Mouse (Mus musculus): ENCODE results near the gene Styx. TPM values are rescaled to one million over a fixed set of nuclear protein-coding genes. Genes with fewer than 3 reads are reported as not detected.
A peak's percentile ranks its signal among the peaks of the same experiment; 100 is the strongest.

Gene Styx
- polyA plus RNA-seq, 1 experiment from 2014 or later, result 81.2 TPM

DNA sequence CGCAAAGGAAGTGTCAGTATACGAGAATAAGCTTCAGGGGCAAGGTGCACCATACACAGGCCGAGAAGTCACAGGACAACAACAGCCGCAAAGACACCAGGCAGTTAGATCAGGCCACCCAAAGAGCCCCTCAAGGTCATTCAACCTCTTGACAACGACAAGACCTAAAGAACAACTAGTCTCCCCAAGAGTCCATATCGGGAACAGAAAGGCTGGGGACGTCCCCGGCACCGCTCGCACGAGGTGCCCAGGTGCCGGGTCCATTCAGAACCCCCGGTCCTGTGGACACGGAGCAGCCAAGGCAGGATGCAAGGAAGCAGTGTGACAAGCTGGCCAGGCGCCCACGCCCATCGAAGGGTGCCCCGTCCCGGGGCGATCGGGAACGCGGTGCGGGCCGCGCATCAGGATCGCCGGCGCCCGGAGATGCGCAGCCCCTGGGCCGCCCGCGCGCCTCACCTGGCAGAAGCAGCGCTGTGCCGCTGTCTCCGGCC is 32.9 kb upstream of the Styx start:
- Histone ChIP-seq H3K4me3 (ENCODE audit: low read length) (peak overlapping the region; percentile 93), H3K9me3 (ENCODE audit: control insufficient read depth, low read length) (no peaks in the 10 kb centered on the region), H3K27ac (ENCODE audit: low read depth, low read length) (peak overlapping the region; percentile 79), H3K27me3 (ENCODE audit: control insufficient read depth, insufficient read depth, low read length) (no peaks in the 10 kb centered on the region), H3K4me1 (ENCODE audit: control insufficient read depth, insufficient read depth, low read length) (peaks cover 5% of the 10 kb centered on the region; the same call in 1 of the 2 replicates), H3K9ac (ENCODE audit: low read depth, low read length) (peak overlapping the region; percentile 90), H3K36me3 (ENCODE audit: control insufficient read depth, insufficient read depth, low read length) (no peaks in the 10 kb centered on the region), H3K4me2 (replicated peaks; ENCODE audit: low read depth, low read length) (peak overlapping the region; percentile 81)
- peak; percentile 20 for ATAC-seq (ENCODE audit: low FRiP score, low TSS enrichment)
- WGBS, result under 1% methylated on average over 31 of the region's 38 CpGs

DNA sequence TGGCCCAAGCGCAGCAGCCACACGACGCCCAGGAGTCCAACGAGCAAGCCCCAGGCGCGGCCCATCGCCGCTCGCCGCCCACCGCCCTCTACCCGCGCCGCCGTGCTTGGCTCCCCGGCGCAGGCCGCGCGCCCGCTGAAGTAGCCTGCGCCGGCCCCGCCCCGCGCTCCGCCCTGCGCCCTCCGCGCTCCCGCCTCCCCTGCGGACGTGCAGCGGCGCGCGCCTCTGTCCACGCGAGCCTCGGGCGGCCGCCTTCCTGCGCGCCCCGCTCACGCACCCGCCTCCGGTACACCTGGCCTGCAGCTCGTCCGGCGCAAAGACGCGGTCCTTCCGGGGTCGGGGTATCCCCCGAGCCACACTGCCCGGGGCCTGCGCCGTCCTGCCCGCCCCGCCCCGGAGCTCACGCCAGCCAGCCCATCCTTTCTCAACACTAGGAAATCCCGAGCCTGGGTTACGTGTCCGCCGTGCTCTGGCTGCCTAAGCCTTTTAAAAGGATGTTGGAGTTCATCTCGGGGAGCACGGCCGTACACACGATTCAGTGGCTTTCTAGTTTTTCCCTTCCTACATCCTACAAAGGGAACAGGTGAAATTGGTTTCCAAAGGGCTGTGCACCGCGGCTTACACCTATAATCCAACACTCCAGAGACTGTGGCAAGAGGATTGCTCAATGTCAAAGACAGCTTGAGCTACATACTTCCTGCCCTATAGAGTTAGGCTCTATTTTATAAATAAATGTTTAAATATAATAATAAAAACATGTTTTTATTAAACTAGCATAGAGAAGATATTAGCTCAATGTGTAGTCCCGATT is 32.3 kb upstream of the Styx start, which contains the start of gene Ero1l:
Gene Ero1l, minus strand, starts transcription at position 346 of the 811 bp plus-strand sequence.
- 2% methylated on average over 55 of the region's 74 CpGs for WGBS

DNA sequence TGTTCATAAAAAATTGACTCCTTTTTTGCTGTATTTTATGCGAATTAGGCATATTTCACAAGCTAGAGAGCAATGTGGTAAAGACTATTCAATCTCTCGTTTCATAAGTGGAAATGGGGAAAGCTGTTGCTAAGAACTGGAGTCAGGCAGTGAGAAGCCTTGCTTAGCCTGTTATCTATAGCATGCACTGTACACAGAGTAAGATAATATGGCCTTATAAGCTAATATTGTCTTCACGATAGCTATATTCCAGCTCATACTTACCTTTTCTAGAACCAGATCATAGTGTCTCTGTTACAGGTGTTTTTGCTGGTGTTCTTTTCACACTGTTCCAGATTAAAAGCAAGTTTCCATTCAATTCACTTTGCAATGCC is 31.7 kb upstream of the Styx start:
- H3K4me2 ChIP-seq (replicated peaks; ENCODE audit: low read depth, low read length), result peak overlapping the region; percentile 81; the same call in 1 of the 2 replicates
- H3K27ac ChIP-seq (ENCODE audit: low read depth, low read length), result no peak overlapping the region
- no peaks in the 10 kb centered on the region for H3K9me3 ChIP-seq (ENCODE audit: control insufficient read depth, low read length)
- ATAC-seq (ENCODE audit: low FRiP score, low TSS enrichment), result no peak
- H3K4me1 ChIP-seq (ENCODE audit: control insufficient read depth, insufficient read depth, low read length), result peaks cover 5% of the 10 kb centered on the region; the same call in 1 of the 2 replicates
- H3K36me3 ChIP-seq (ENCODE audit: control insufficient read depth, insufficient read depth, low read length), result no peaks in the 10 kb centered on the region
- peak overlapping the region; percentile 93 for H3K4me3 ChIP-seq (ENCODE audit: low read length)
- H3K9ac ChIP-seq (ENCODE audit: low read depth, low read length), result no peak overlapping the region
- 70% methylated on average over 3 of the region's 3 CpGs for WGBS
- H3K27me3 ChIP-seq (ENCODE audit: control insufficient read depth, insufficient read depth, low read length), result no peaks in the 10 kb centered on the region

More for the DNA sequence above, 32.3 kb upstream of the Styx start, which contains the start of gene Ero1l:
- peak within 1 kb of the TSS; percentile 90 for H3K9ac ChIP-seq (ENCODE audit: low read depth, low read length)
- peak within 1 kb of the TSS; percentile 93 for H3K4me3 ChIP-seq (ENCODE audit: low read length)
- ATAC-seq (ENCODE audit: low FRiP score, low TSS enrichment), result peak; percentile 97
- H3K4me2 ChIP-seq (replicated peaks; ENCODE audit: low read depth, low read length), result peak within 1 kb of the TSS; percentile 81
- H3K27me3 ChIP-seq (ENCODE audit: control insufficient read depth, insufficient read depth, low read length), result no peaks in the 10 kb centered on the region
- H3K36me3 ChIP-seq (ENCODE audit: control insufficient read depth, insufficient read depth, low read length), result no peaks in the 10 kb centered on the region
- peak within 1 kb of the TSS; percentile 79 for H3K27ac ChIP-seq (ENCODE audit: low read depth, low read length)
- H3K9me3 ChIP-seq (ENCODE audit: control insufficient read depth, low read length), result no peaks in the 10 kb centered on the region
- peaks cover 5% of the 10 kb centered on the region; the same call in 1 of the 2 replicates for H3K4me1 ChIP-seq (ENCODE audit: control insufficient read depth, insufficient read depth, low read length)

DNA sequence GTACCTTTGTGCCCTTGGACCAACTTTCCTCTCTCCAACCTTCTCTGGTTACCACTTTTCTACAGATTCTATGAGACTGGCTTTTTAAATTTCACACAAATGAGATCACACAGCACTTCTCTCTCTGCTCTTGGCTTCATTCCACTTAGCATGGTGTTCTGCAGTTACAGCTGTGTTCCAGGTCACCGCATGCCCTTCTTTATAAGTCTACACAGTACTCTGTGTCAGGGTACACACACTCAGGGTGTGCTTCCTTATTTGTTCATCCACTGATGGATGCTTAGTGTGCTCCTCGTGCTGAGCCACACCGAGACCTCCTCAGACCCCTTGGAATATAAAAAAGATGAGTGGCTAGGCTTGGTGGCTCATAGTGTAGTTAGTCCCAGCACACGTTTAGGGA is 30.8 kb upstream of the Styx start:
- Histone ChIP-seq H3K36me3 (ENCODE audit: control insufficient read depth, insufficient read depth, low read length) (no peaks in the 10 kb centered on the region), H3K9ac (ENCODE audit: low read depth, low read length) (no peak overlapping the region), H3K4me1 (ENCODE audit: control insufficient read depth, insufficient read depth, low read length) (peaks cover 5% of the 10 kb centered on the region; the same call in 1 of the 2 replicates), H3K27me3 (ENCODE audit: control insufficient read depth, insufficient read depth, low read length) (no peaks in the 10 kb centered on the region), H3K4me2 (replicated peaks; ENCODE audit: low read depth, low read length) (no peak overlapping the region), H3K27ac (ENCODE audit: low read depth, low read length) (no peak overlapping the region), H3K9me3 (ENCODE audit: control insufficient read depth, low read length) (no peaks in the 10 kb centered on the region), H3K4me3 (ENCODE audit: low read length) (no peak overlapping the region)
- 76% methylated on average over 4 of the region's 4 CpGs for WGBS
- no peak for ATAC-seq (ENCODE audit: low FRiP score, low TSS enrichment)

DNA sequence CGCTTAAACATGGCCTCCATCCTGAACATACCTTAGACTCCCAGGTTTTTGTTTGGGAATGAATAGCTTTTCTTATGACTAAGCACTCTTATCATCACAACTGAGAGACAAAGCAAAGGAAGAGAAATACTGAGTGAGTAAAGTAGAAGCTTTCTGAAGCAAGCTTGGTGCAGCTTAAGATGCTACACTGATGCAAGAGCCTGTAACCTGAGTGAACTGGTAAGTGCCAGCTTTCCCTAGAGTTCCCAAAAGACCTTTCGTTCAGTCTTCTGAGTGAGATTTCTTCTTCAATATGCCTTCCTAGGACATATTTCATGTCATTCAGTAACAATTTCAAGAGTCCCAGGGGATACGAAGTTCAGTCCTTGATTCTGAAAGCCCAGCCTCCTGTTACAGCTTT is 29.8 kb upstream of the Styx start:
- Histone ChIP-seq H3K9me3 (ENCODE audit: control insufficient read depth, low read length) (no peaks in the 10 kb centered on the region), H3K27ac (ENCODE audit: low read depth, low read length) (no peak overlapping the region), H3K9ac (ENCODE audit: low read depth, low read length) (no peak overlapping the region), H3K4me2 (replicated peaks; ENCODE audit: low read depth, low read length) (no peak overlapping the region), H3K4me3 (ENCODE audit: low read length) (no peak overlapping the region), H3K36me3 (ENCODE audit: control insufficient read depth, insufficient read depth, low read length) (no peaks in the 10 kb centered on the region), H3K4me1 (ENCODE audit: control insufficient read depth, insufficient read depth, low read length) (peaks cover 5% of the 10 kb centered on the region; the same call in 1 of the 2 replicates), H3K27me3 (ENCODE audit: control insufficient read depth, insufficient read depth, low read length) (no peaks in the 10 kb centered on the region)
- ATAC-seq (ENCODE audit: low FRiP score, low TSS enrichment), result no peak
- WGBS, result 79% methylated on average over 3 of the region's 3 CpGs

DNA sequence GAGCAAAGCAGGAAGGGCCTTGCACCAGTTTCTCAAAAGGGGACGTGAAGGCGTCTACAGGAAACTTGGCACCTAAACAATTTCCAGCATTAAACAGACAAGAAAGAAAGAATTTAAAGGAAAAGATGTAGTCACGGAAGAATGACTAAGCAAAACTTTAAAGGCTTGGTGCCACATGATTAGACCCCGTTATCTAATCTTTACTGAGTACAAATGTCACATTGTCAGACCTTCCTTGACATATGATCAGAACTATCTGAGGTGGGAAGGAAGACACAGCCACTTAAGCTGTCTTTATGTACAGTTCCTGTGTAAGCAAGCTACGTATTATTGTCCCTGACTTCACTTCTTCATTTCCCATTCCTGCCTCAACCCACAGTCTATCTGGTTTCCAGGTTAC is 29.3 kb upstream of the Styx start:
- no peak overlapping the region for H3K27ac ChIP-seq (ENCODE audit: low read depth, low read length)
- H3K4me2 ChIP-seq (replicated peaks; ENCODE audit: low read depth, low read length), result no peak overlapping the region
- H3K4me1 ChIP-seq (ENCODE audit: control insufficient read depth, insufficient read depth, low read length), result peaks cover 5% of the 10 kb centered on the region; the same call in 1 of the 2 replicates
- H3K27me3 ChIP-seq (ENCODE audit: control insufficient read depth, insufficient read depth, low read length), result no peaks in the 10 kb centered on the region
- WGBS, result 71% methylated on average over 5 of the region's 5 CpGs
- H3K36me3 ChIP-seq (ENCODE audit: control insufficient read depth, insufficient read depth, low read length), result no peaks in the 10 kb centered on the region
- no peak for ATAC-seq (ENCODE audit: low FRiP score, low TSS enrichment)
- no peak overlapping the region for H3K9ac ChIP-seq (ENCODE audit: low read depth, low read length)
- no peaks in the 10 kb centered on the region for H3K9me3 ChIP-seq (ENCODE audit: control insufficient read depth, low read length)
- no peak overlapping the region for H3K4me3 ChIP-seq (ENCODE audit: low read length)

DNA sequence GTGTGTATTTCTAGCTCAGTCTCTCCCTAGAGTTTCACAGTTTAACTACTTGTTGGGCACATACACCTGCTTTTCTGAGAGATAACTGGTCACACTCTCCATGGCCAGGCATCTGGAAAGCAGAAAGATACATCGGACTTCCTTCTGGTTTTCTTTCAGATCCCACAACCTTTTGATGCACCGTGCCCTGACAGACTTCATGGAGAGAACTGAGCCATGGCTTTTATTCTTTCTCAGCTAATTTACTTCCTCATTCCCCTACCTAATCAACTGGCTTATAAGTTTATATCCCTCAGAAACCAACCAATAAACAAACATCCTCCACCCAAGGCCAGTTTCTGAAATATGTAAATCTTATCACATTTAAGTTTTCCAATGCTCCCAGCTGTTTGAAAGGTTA is 28.4 kb upstream of the Styx start:
- no peak overlapping the region for H3K4me2 ChIP-seq (replicated peaks; ENCODE audit: low read depth, low read length)

DNA sequence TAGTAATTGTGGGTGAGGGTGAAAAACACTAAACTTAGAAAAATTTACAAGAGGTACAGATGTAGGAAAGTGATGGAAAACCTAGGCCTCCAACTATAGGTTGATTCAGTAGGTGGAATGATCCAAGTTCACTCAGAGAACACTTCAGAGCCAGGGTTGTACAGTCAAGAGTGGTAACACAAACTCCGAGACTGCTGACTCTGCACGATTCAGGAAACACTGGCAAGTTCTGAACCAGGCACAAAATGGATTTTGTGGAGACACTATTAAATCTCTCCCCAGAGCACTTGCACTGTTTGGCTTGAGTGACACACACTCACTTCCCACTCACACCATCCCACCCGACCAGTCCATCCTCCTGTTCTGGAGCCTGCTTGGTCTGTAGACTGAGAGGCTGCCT is 27.6 kb upstream of the Styx start:
- Histone ChIP-seq H3K36me3 (ENCODE audit: control insufficient read depth, insufficient read depth, low read length) (no peaks in the 10 kb centered on the region), H3K9me3 (ENCODE audit: control insufficient read depth, low read length) (no peaks in the 10 kb centered on the region), H3K4me1 (ENCODE audit: control insufficient read depth, insufficient read depth, low read length) (no peaks in the 10 kb centered on the region), H3K4me3 (ENCODE audit: low read length) (no peak overlapping the region), H3K27me3 (ENCODE audit: control insufficient read depth, insufficient read depth, low read length) (no peaks in the 10 kb centered on the region), H3K27ac (ENCODE audit: low read depth, low read length) (no peak overlapping the region), H3K9ac (ENCODE audit: low read depth, low read length) (no peak overlapping the region), H3K4me2 (replicated peaks; ENCODE audit: low read depth, low read length) (no peak overlapping the region)
- WGBS, result 88% methylated on average over 3 of the region's 3 CpGs
- no peak for ATAC-seq (ENCODE audit: low FRiP score, low TSS enrichment)

More for the DNA sequence above, 28.4 kb upstream of the Styx start:
- WGBS, result 92% methylated on average over 2 of the region's 2 CpGs
- H3K36me3 ChIP-seq (ENCODE audit: control insufficient read depth, insufficient read depth, low read length), result no peaks in the 10 kb centered on the region
- no peak overlapping the region for H3K27ac ChIP-seq (ENCODE audit: low read depth, low read length)
- no peaks in the 10 kb centered on the region for H3K9me3 ChIP-seq (ENCODE audit: control insufficient read depth, low read length)
- no peak overlapping the region for H3K9ac ChIP-seq (ENCODE audit: low read depth, low read length)
- H3K4me1 ChIP-seq (ENCODE audit: control insufficient read depth, insufficient read depth, low read length), result peaks cover under 1% of the 10 kb centered on the region; the same call in 1 of the 2 replicates
- H3K4me3 ChIP-seq (ENCODE audit: low read length), result no peak overlapping the region
- no peaks in the 10 kb centered on the region for H3K27me3 ChIP-seq (ENCODE audit: control insufficient read depth, insufficient read depth, low read length)
- no peak for ATAC-seq (ENCODE audit: low FRiP score, low TSS enrichment)

DNA sequence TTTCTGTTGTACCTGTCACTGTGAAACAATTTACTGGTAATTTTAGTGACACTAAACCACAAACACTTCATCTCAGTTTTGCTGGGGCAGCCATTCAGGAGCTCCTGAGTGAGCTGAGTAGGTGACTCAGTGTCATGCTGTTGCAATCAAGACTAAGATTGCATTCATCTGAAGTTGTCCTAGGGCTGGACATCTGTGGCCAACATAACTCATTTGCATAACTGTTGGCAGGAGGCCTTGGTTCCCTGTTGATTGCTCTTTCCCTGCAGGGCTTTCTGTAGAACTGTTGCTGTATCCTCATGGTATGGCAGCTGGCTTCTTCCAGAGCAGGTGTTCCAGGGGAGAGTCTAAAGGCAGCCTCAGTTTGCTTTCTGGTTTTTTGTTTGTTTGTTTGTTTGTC is 25.4 kb upstream of the Styx start:
- H3K27ac ChIP-seq (ENCODE audit: low read depth, low read length), result no peak overlapping the region
- no peaks in the 10 kb centered on the region for H3K9me3 ChIP-seq (ENCODE audit: control insufficient read depth, low read length)
- H3K4me3 ChIP-seq (ENCODE audit: low read length), result no peak overlapping the region
- no peaks in the 10 kb centered on the region for H3K4me1 ChIP-seq (ENCODE audit: control insufficient read depth, insufficient read depth, low read length)
- no peak overlapping the region for H3K4me2 ChIP-seq (replicated peaks; ENCODE audit: low read depth, low read length)
- no peak for ATAC-seq (ENCODE audit: low FRiP score, low TSS enrichment)
- no peak overlapping the region for H3K9ac ChIP-seq (ENCODE audit: low read depth, low read length)
- H3K27me3 ChIP-seq (ENCODE audit: control insufficient read depth, insufficient read depth, low read length), result no peaks in the 10 kb centered on the region
- H3K36me3 ChIP-seq (ENCODE audit: control insufficient read depth, insufficient read depth, low read length), result no peaks in the 10 kb centered on the region

Data from kidney, embryonic 14.5 days (tissue).